Mouse (Mus musculus): ENCODE measurements around the gene Lyzl4.

GRCm38 (mm10) chr9:121528605-121529357, 113.1 kb downstream of the Lyzl4 start:
- TF ChIP-seq ETS1 (IDR thresholded peaks at IDR 0.05; ENCODE audit: low read depth, low read length) (no peak), POLR2A (IDR thresholded peaks at IDR 0.05; ENCODE audit: control insufficient read depth in 1 of 2, insufficient read depth in 1 of 2, low read depth in 1 of 2, low read length in 2 of 2, poor library complexity in 1 of 2) (no peak), CHD2 (IDR thresholded peaks at IDR 0.05; ENCODE audit: low read length) (no peak), HCFC1 (IDR thresholded peaks at IDR 0.05; ENCODE audit: low read depth, low read length) (no peak), MXI1 (IDR thresholded peaks at IDR 0.05; ENCODE audit: low read depth, low read length) (no peak), CTCF (IDR thresholded peaks at IDR 0.05 in 2 of 3, conservative IDR thresholded peaks at IDR 0.05 in 1 of 3; ENCODE audit: control insufficient read depth in 1 of 3, insufficient read depth in 1 of 3, low read depth in 2 of 3, low read length in 3 of 3, poor library complexity in 1 of 3, severe bottlenecking in 1 of 3) (no peak), POLR2AphosphoS5 (IDR thresholded peaks at IDR 0.05; ENCODE audit: borderline replicate concordance, low read depth, low read length) (no peak), TBP (IDR thresholded peaks at IDR 0.05; ENCODE audit: low read depth, low read length) (no peak), MYB (IDR thresholded peaks at IDR 0.05; ENCODE audit: low read depth, low read length) (no peak), GABPA (IDR thresholded peaks at IDR 0.05; ENCODE audit: low read depth, low read length) (no peak), TAL1 (IDR thresholded peaks at IDR 0.05; ENCODE audit: low read length) (no peak), USF1 (IDR thresholded peaks at IDR 0.05; ENCODE audit: low read depth, low read length) (no peak), ZC3H11A (IDR thresholded peaks at IDR 0.05; ENCODE audit: low read depth, low read length) (no peak), MAX (IDR thresholded peaks at IDR 0.05; ENCODE audit: low read length) (no peak)
